Mouse (Mus musculus) brown adipose tissue, adult 24 weeks (tissue): ENCODE results near the gene Gp1ba. TPM values are rescaled to one million over a fixed set of nuclear protein-coding genes. Genes with fewer than 3 reads are reported as not detected.

Source experiments
- H3K27ac ChIP-seq: fragments of 200-500 bp; replicated peaks from 2 replicates; pipeline ENCODE4 v1.5.1; 2012; ENCODE audit warnings: low read depth, mild to moderate bottlenecking, low read length
- H3K4me1 ChIP-seq: fragments of 200-500 bp; 2 replicates; pipeline ENCODE4 v1.6.1; 2012; ENCODE audit warnings: low read length, mixed read lengths; ENCODE audit not compliant: control insufficient read depth, insufficient read depth, insufficient read length
- H3K4me3 ChIP-seq: fragments of 200-500 bp; 2 replicates; pipeline ENCODE4 v1.5.1; 2012; ENCODE audit warnings: low read depth, mild to moderate bottlenecking, low read length, moderate library complexity; ENCODE audit not compliant: insufficient read depth
- polyA plus RNA-seq: library from polyadenylated mRNA; stranded (reverse); fragments of >200 nt; gene quantifications from 2 replicates; pipeline ENCODE4 v1.2.4, GENCODE M21; 2012; ENCODE audit not compliant: missing spikeins, insufficient read depth, insufficient read length

The Gp1ba gene
- polyA plus RNA-seq, 1 experiment, result not detected

- H3K4me1 ChIP-seq, result peaks cover 8% of the 10 kb centered on the region
- H3K27ac ChIP-seq, result no peak overlapping the region
- peak overlapping the region; percentile 97 for H3K4me3 ChIP-seq
Observed at GRCm38 (mm10) chr11:70645461-70646258, 6.7 kb downstream of the Gp1ba start.

GRCm38 (mm10) chr11:70646259-70646555 lies 7.3 kb downstream of the Gp1ba start:
- Histone ChIP-seq H3K4me1 (peaks cover 8% of the 10 kb centered on the region), H3K4me3 (peak overlapping the region; percentile 97), H3K27ac (peak overlapping the region; percentile 91; the same call in 1 of the 2 replicates)

- Histone ChIP-seq H3K27ac (peak within 1 kb of the TSS; percentile 97), H3K4me3 (peak within 1 kb of the TSS; percentile 97), H3K4me1 (peaks cover 8% of the 10 kb centered on the region)
Observed at GRCm38 (mm10) chr11:70646691-70647650, 8.0 kb downstream of the Gp1ba start, which contains the start of the genes Rnf167 and Slc25a11. Rnf167 (plus strand) TSS chr11:70647235. Slc25a11 (minus strand) TSS chr11:70647479.

GRCm38 (mm10) chr11:70647716-70648420 lies 8.9 kb downstream of the Gp1ba start:
- H3K4me1 ChIP-seq, result peaks cover 8% of the 10 kb centered on the region
- peak overlapping the region; percentile 97 for H3K27ac ChIP-seq
- peak overlapping the region; percentile 83 for H3K4me3 ChIP-seq

GRCm38 (mm10) chr11:70648512-70648911 lies 9.6 kb downstream of the Gp1ba start:
- no peak overlapping the region for H3K27ac ChIP-seq
- peaks cover 8% of the 10 kb centered on the region for H3K4me1 ChIP-seq
- peak overlapping the region; percentile 83 for H3K4me3 ChIP-seq

- H3K4me1 ChIP-seq, result peaks cover 8% of the 10 kb centered on the region
- 0 out of 2 replicates have a peak overlapping the region, but pooled peaks have one; percentile 1 for H3K4me3 ChIP-seq
- no peak overlapping the region for H3K27ac ChIP-seq
Observed at GRCm38 (mm10) chr11:70649185-70649734, 10.3 kb downstream of the Gp1ba start.

GRCm38 (mm10) chr11:70650322-70651175 lies 11.6 kb downstream of the Gp1ba start:
- Histone ChIP-seq H3K4me1 (peaks cover 8% of the 10 kb centered on the region), H3K4me3 (peak overlapping the region; percentile 10; the same call in 1 of the 2 replicates), H3K27ac (peak overlapping the region; percentile 21)

DNA sequence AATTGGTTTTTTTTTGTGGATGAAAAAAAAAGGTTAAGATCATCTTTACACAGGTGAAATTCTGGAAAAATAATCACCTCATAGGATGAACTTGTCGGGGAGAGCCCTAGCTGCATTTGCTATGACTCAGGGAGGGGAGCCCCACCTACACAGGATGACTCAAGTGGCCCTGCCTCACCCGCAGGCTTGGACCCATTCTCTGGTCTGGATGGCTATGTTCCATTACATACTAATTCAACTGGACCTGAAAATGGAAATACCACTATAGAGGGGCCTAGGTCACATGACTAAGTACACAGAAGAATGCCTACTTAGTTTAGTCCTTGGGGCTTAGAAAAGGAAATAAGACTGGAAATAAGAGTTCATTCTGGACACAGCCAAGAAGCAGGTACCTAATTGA lies 12.5 kb downstream of the Gp1ba start:
- no peak overlapping the region for H3K4me3 ChIP-seq
- no peaks in the 10 kb centered on the region for H3K4me1 ChIP-seq
- H3K27ac ChIP-seq, result no peak overlapping the region

DNA sequence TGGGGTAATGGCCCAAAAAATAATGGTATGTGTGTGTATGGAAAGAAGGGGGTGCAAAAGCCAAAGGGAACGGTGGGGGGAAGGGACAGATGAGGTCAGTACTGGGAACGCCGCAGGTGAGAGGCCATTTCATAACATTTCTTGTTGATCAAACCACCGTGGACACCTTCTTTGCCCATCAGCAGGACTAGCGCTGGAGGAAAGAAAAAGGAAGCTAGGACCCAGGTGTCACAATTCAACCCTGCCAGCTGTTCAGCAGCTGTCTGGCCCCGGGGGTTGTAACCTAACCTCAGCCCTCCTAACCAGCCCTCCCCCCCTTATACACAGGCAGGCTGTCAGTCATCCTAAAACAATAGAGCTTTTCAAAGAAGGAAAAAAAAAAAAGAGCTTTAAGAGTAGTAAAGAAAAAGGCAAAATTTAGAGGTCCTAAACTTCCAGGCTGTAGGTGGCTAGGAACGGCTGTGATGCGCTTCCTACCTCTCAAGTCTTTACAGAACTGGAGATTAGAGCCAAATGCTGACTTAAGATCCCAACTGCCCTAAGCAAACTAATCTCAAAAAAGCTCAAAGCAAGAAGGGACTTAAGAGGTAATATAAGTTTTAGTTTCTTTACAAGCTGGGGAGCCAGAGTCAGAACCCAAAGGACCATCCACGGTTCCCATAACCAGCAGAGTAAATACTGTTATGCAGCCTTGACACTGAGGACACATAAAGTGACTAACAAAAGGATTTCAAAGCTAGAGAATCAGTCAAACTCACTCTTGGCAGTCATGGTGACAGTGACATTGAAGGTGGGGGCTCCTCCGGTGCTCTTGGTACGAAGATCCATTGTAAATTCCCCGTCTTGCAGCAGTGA lies 13.3 kb downstream of the Gp1ba start:
- H3K27ac ChIP-seq, result peak overlapping the region; percentile 65; the same call in 1 of the 2 replicates
- no peaks in the 10 kb centered on the region for H3K4me1 ChIP-seq
- H3K4me3 ChIP-seq, result peak overlapping the region; percentile 91

- Histone ChIP-seq H3K27ac (peak overlapping the region; percentile 65), H3K4me1 (no peaks in the 10 kb centered on the region), H3K4me3 (peak overlapping the region; percentile 91)
Observed at GRCm38 (mm10) chr11:70652884-70653344, 14.0 kb downstream of the Gp1ba start.

DNA sequence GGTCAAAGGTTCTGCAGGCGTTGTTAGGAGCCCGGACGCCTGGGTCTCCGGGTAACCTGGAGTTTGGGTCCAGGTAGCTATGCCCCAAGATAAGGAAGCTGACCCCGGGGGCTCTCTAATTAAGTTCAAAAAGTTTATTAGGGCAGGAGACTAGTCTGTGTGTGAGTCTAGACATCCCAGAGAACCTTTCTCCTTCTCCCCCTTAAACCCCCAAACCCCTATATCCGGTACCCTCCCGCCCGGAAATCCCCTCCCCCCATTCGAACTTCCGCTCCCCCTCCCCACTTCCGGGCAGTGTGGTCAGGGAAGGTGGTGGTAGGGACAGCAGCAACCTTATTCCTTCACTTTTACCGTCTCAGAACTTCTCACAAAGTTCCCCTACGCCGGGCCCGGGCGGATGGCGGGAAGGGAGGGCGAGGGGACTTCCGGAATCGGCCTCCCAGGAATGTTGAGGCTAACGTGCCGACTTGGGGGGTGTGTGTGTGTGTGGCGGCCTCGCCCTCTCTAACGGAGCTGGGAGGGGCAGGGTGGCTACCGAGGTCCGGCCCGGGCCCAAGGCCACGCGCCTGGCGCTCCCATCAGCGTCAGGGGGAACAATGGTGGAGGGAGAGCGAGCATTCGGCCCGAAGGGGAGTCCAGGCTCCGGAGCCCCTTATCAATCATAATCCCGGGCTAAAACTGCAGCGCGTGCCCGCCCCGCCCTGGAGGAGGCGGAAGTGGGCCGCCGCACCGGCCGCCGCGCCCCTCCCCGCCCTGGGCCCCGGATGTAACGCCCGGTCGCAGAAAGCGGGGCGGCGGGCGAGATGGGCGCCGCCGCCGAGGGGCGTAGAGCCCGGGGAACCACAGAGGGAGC lies 14.6 kb downstream of the Gp1ba start:
- Histone ChIP-seq H3K4me3 (peak overlapping the region; percentile 91), H3K4me1 (no peaks in the 10 kb centered on the region), H3K27ac (peak overlapping the region; percentile 93)

GRCm38 (mm10) chr11:70654198-70654922 lies 15.4 kb downstream of the Gp1ba start, which contains the start of gene Pfn1:
Pfn1 (minus strand) TSS chr11:70654644.
- peak within 1 kb of the TSS; percentile 93 for H3K27ac ChIP-seq
- H3K4me1 ChIP-seq, result no peaks in the 10 kb centered on the region
- H3K4me3 ChIP-seq, result peak within 1 kb of the TSS; percentile 91
